Mouse (Mus musculus) bone marrow, adult 2 months (tissue): Measurements from ENCODE around the gene Nat8f6.
"Not testable (repeated sequence)": the region's sequence is repeated elsewhere in the genome, so short reads cannot be mapped to it uniquely, and the experiment has no call there.

ENCODE experiments used
- CTCF ChIP-seq: fragments of 200-500 bp; IDR thresholded peaks from 2 replicates; pipeline ENCODE4 v1.5.1; 2011; ENCODE audit warnings: low read length, control low read depth; ENCODE audit not compliant: control insufficient read depth, insufficient read depth
- POLR2A ChIP-seq: fragments of 200-500 bp; IDR thresholded peaks from 2 replicates; pipeline ENCODE4 v1.6.1; 2011; ENCODE audit warnings: low read depth, mild to moderate bottlenecking, control low read depth, low read length, borderline replicate concordance; ENCODE audit not compliant: control insufficient read depth

DNA sequence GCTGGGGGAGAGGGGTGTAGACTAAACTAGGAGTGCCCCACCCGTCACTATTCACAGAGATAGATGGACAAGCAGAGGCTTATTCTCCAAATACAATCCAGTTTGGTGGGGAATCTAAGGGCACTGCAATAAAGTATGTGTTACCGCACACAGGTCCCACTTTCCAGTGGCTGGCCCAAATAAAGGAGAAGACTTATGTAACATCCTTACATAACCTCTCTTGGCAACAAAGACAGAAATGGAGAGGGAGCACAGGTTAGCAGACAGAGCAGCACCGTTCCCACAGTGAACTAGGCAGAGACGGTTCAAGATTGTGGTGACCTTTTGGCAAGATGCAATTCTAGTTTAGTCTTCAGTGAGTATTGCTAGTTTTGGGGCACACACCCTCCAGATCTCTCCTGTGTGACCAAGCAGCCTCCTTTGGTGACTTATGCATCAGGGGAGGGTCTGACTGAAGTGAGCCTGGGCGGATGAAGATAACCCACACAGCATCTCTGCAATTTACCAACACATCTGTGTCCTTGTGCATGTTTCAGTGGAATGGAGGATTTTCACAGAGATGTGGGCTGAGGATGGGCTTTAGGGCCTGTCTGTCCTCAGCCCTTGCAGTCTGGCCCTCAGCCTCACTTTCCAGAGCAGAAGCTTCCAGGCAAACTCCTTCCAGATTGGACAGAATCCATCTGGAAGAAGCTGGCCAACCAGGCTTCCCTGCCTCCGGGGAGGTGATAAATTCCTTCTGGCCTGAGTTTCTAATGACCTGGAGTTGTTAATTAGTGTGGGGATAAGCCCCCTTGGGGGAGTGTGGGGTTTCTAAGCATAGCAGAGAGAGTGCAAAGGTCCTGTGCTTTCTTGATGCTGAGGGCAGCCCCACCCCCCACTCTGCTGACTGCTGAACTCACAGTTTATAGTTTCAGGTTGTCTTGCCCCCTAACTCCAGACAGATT is 57.4 kb downstream of the Nat8f6 start:
- not testable (repeated sequence) for TF ChIP-seq CTCF, POLR2A
